Mouse (Mus musculus): Measurements from ENCODE around the gene Cubn.

DNA sequence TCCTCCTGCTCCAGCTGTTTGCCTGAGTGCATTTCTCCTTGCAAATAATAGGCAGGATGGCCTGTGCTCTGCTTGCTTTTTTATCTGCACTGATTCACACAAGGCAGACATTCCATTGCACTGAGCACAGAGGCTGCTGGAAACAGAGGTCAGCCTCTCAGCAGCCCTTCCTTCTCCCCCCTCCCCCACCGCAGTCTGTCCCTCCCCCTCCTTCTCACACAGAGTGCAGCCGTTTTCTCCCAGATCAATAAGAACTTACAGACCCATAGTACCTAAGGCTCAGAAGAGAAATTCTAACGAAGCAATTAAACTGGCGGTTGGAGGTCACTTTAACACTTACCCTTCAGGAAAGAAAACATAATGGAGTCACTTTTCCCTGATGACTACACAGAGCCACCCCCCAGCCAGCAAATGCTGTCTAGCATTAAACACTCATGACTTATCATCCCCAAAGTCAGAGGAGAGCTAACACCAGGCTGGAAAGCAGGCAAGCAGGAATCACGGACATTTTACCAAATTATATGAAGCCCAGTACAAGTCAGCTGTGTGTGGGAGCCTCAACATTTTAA, 119.3 kb downstream of the Cubn start:
- no peak for TF ChIP-seq MAX (IDR thresholded peaks at IDR 0.05; ENCODE audit: low read depth)
- peak; percentile 24 for TF ChIP-seq POLR2A (IDR thresholded peaks at IDR 0.05; ENCODE audit: insufficient read length, low read depth)
